Mouse (Mus musculus) kidney, embryonic 15.5 days (tissue): ENCODE results near the gene Slc35e1. TPM values are rescaled to one million over a fixed set of nuclear protein-coding genes. Genes with fewer than 3 reads are reported as not detected.

Source experiments
- ATAC-seq: fragments of 200-750 bp; cut with Nextera tagmentation; replicated peaks from 2 replicates; pipeline ENCODE4 v1.8.0; 2017; ENCODE audit warnings: moderate TSS enrichment; ENCODE audit not compliant: low FRiP score
- H3K27ac ChIP-seq: fragments of 300-500 bp; sonication (generic); 2 replicates; pipeline ENCODE4 v1.5.1; 2015; ENCODE audit warnings: mild to moderate bottlenecking, inconsistent platforms
- H3K27me3 ChIP-seq: fragments of 300-500 bp; sonication (generic); 2 replicates; pipeline ENCODE4 v1.6.1; 2015; ENCODE audit warnings: inconsistent platforms
- H3K36me3 ChIP-seq: fragments of 300-500 bp; sonication (generic); 2 replicates; pipeline ENCODE4 v1.6.1; 2015; ENCODE audit warnings: inconsistent platforms
- H3K4me1 ChIP-seq: fragments of 300-500 bp; sonication (generic); 2 replicates; pipeline ENCODE4 v1.6.1; 2015; ENCODE audit warnings: inconsistent platforms
- H3K4me2 ChIP-seq: fragments of 300-500 bp; sonication (generic); 2 replicates; pipeline ENCODE4 v1.6.1; 2015; ENCODE audit warnings: moderate library complexity, mild to moderate bottlenecking, inconsistent platforms
- H3K4me3 ChIP-seq: fragments of 300-500 bp; sonication (generic); replicated peaks from 2 replicates; pipeline ENCODE4 v1.5.1; 2015; ENCODE audit warnings: mild to moderate bottlenecking, inconsistent platforms
- H3K9ac ChIP-seq: fragments of 300-500 bp; sonication (generic); 2 replicates; pipeline ENCODE4 v1.6.1; 2015; ENCODE audit warnings: mild to moderate bottlenecking, inconsistent platforms
- H3K9me3 ChIP-seq: fragments of 300-500 bp; sonication (generic); replicated peaks from 2 replicates; pipeline ENCODE4 v1.6.1; 2016; ENCODE audit warnings: inconsistent platforms
- WGBS: fragments of 180-500 bp; shearing (Covaris S2); methylation state at CpG from one replicate; pipeline ENCODE4 v1.1.7; 2015; ENCODE audit warnings: mixed read lengths; 5-methylcytosine and 5-hydroxymethylcytosine counted together
- polyA plus RNA-seq: library from polyadenylated mRNA; unstranded; fragments of >200 nt; fragmentation: Nextera tagmentation; extraction: Ambion mirVana; gene quantifications from 2 replicates; pipeline ENCODE4 v1.2.1, GENCODE M21; 2015

Gene Slc35e1
- 18.9 and 21.5 TPM in 2 replicates for polyA plus RNA-seq

GRCm38 (mm10) chr8:72491680-72492621 is at the start of gene Slc35e1:
Gene Slc35e1, minus strand, starts transcription at chr8:72492614.
- peak within 1 kb of the TSS; percentile 63 for H3K4me3 ChIP-seq
- no peaks in the 10 kb centered on the region for H3K9me3 ChIP-seq
- peak within 1 kb of the TSS; percentile 78 for H3K9ac ChIP-seq
- H3K36me3 ChIP-seq = peaks cover 63% of the 10 kb centered on the region
- no peaks in the 10 kb centered on the region for H3K27me3 ChIP-seq
- peaks cover 32% of the 10 kb centered on the region for H3K4me1 ChIP-seq
- peak; percentile 6; the same call in 1 of the 2 replicates for ATAC-seq
- H3K27ac ChIP-seq = peak within 1 kb of the TSS; percentile 83
- H3K4me2 ChIP-seq = peak within 1 kb of the TSS; percentile 90
- WGBS = under 1% methylated on average over 79 of the region's 98 CpGs

- no peak for ATAC-seq
These were observed 46.8 kb upstream of the Slc35e1 start for GRCm38 (mm10) chr8:72539234-72539633.

GRCm38 (mm10) chr8:72534888-72535287 is 42.5 kb upstream of the Slc35e1 start:
- Histone ChIP-seq H3K4me3 (no peak overlapping the region), H3K27me3 (no peaks in the 10 kb centered on the region), H3K9ac (no peak overlapping the region), H3K27ac (no peak overlapping the region), H3K36me3 (no peaks in the 10 kb centered on the region), H3K4me2 (no peak overlapping the region), H3K9me3 (no peaks in the 10 kb centered on the region), H3K4me1 (no peaks in the 10 kb centered on the region)
- 95% methylated on average over 3 of the region's 3 CpGs for WGBS
- ATAC-seq = no peak

More at GRCm38 (mm10) chr8:72539234-72539633, 46.8 kb upstream of the Slc35e1 start:
- no peak overlapping the region for H3K27ac ChIP-seq
- H3K27me3 ChIP-seq = no peaks in the 10 kb centered on the region
- H3K36me3 ChIP-seq = peaks cover 8% of the 10 kb centered on the region
- H3K9me3 ChIP-seq = no peaks in the 10 kb centered on the region
- H3K4me2 ChIP-seq = no peak overlapping the region
- H3K9ac ChIP-seq = no peak overlapping the region
- H3K4me3 ChIP-seq = no peak overlapping the region
- 0 out of 2 replicates have a peak, but pooled peaks cover 4% of the 10 kb centered on the region for H3K4me1 ChIP-seq

- H3K4me2 ChIP-seq = no peak overlapping the region
- 92% methylated on average over 1 of the region's 1 CpGs for WGBS
- H3K9ac ChIP-seq = no peak overlapping the region
These were observed 39.7 kb upstream of the Slc35e1 start for GRCm38 (mm10) chr8:72532103-72532502.

GRCm38 (mm10) chr8:72521888-72522287 is 29.5 kb upstream of the Slc35e1 start:
- Histone ChIP-seq H3K9me3 (no peaks in the 10 kb centered on the region), H3K27me3 (no peaks in the 10 kb centered on the region), H3K4me1 (no peaks in the 10 kb centered on the region), H3K36me3 (peaks cover 12% of the 10 kb centered on the region), H3K9ac (no peak overlapping the region), H3K4me3 (no peak overlapping the region), H3K4me2 (no peak overlapping the region), H3K27ac (no peak overlapping the region)
- ATAC-seq = no peak

More at GRCm38 (mm10) chr8:72532103-72532502, 39.7 kb upstream of the Slc35e1 start:
- no peak overlapping the region for H3K27ac ChIP-seq
- 0 out of 2 replicates have a peak, but pooled peaks cover under 1% of the 10 kb centered on the region for H3K36me3 ChIP-seq
- no peaks in the 10 kb centered on the region for H3K9me3 ChIP-seq
- no peak for ATAC-seq
- no peak overlapping the region for H3K4me3 ChIP-seq
- H3K4me1 ChIP-seq = no peaks in the 10 kb centered on the region
- H3K27me3 ChIP-seq = no peaks in the 10 kb centered on the region

GRCm38 (mm10) chr8:72517421-72517988 is 25.1 kb upstream of the Slc35e1 start:
- Histone ChIP-seq H3K27me3 (no peaks in the 10 kb centered on the region), H3K4me1 (no peaks in the 10 kb centered on the region), H3K9ac (no peak overlapping the region), H3K36me3 (no peaks in the 10 kb centered on the region), H3K4me2 (no peak overlapping the region), H3K9me3 (no peaks in the 10 kb centered on the region), H3K27ac (no peak overlapping the region), H3K4me3 (no peak overlapping the region)
- no peak for ATAC-seq
- WGBS = 65% methylated on average over 7 of the region's 7 CpGs

- H3K27ac ChIP-seq = no peak overlapping the region
- ATAC-seq = no peak
- no peak overlapping the region for H3K9ac ChIP-seq
- no peaks in the 10 kb centered on the region for H3K9me3 ChIP-seq
- H3K4me1 ChIP-seq = no peaks in the 10 kb centered on the region
- no peaks in the 10 kb centered on the region for H3K27me3 ChIP-seq
- 72% methylated on average over 1 of the region's 1 CpGs for WGBS
- H3K4me2 ChIP-seq = no peak overlapping the region
- H3K36me3 ChIP-seq = no peaks in the 10 kb centered on the region
- no peak overlapping the region for H3K4me3 ChIP-seq
These were observed 20.7 kb upstream of the Slc35e1 start for GRCm38 (mm10) chr8:72513158-72513557.

- no peak for ATAC-seq
- no peak overlapping the region for H3K27ac ChIP-seq
- no peak overlapping the region for H3K4me2 ChIP-seq
- H3K4me1 ChIP-seq = no peaks in the 10 kb centered on the region
- H3K9ac ChIP-seq = no peak overlapping the region
- no peaks in the 10 kb centered on the region for H3K27me3 ChIP-seq
- 82% methylated on average over 1 of the region's 1 CpGs for WGBS
- H3K9me3 ChIP-seq = no peaks in the 10 kb centered on the region
- no peak overlapping the region for H3K4me3 ChIP-seq
- H3K36me3 ChIP-seq = no peaks in the 10 kb centered on the region
These were observed 20.2 kb upstream of the Slc35e1 start for GRCm38 (mm10) chr8:72512648-72513047.

GRCm38 (mm10) chr8:72507505-72507904 is 15.1 kb upstream of the Slc35e1 start:
- no peak overlapping the region for H3K4me3 ChIP-seq
- H3K4me1 ChIP-seq = no peaks in the 10 kb centered on the region
- H3K27ac ChIP-seq = no peak overlapping the region
- H3K4me2 ChIP-seq = no peak overlapping the region
- H3K9me3 ChIP-seq = no peaks in the 10 kb centered on the region
- no peak overlapping the region for H3K9ac ChIP-seq
- no peak for ATAC-seq
- no peaks in the 10 kb centered on the region for H3K27me3 ChIP-seq
- H3K36me3 ChIP-seq = peaks cover 5% of the 10 kb centered on the region; the same call in 1 of the 2 replicates
- WGBS = 88% methylated on average over 1 of the region's 1 CpGs

GRCm38 (mm10) chr8:72504637-72505314 is 12.4 kb upstream of the Slc35e1 start:
- Histone ChIP-seq H3K9ac (no peak overlapping the region), H3K27me3 (no peaks in the 10 kb centered on the region), H3K36me3 (peaks cover 6% of the 10 kb centered on the region; the same call in 1 of the 2 replicates), H3K27ac (no peak overlapping the region), H3K4me1 (no peaks in the 10 kb centered on the region), H3K4me3 (no peak overlapping the region), H3K4me2 (no peak overlapping the region), H3K9me3 (no peaks in the 10 kb centered on the region)
- ATAC-seq = no peak

GRCm38 (mm10) chr8:72504137-72504536 is 11.7 kb upstream of the Slc35e1 start:
- H3K4me1 ChIP-seq = no peaks in the 10 kb centered on the region
- H3K4me3 ChIP-seq = no peak overlapping the region
- peaks cover 6% of the 10 kb centered on the region for H3K36me3 ChIP-seq
- no peak overlapping the region for H3K4me2 ChIP-seq
- H3K9me3 ChIP-seq = no peaks in the 10 kb centered on the region
- ATAC-seq = no peak
- no peaks in the 10 kb centered on the region for H3K27me3 ChIP-seq
- no peak overlapping the region for H3K9ac ChIP-seq
- H3K27ac ChIP-seq = no peak overlapping the region

GRCm38 (mm10) chr8:72500521-72500931 is 8.1 kb upstream of the Slc35e1 start:
- Histone ChIP-seq H3K27me3 (no peaks in the 10 kb centered on the region), H3K27ac (no peak overlapping the region), H3K36me3 (peaks cover 32% of the 10 kb centered on the region), H3K4me3 (no peak overlapping the region), H3K9ac (no peak overlapping the region), H3K4me1 (no peaks in the 10 kb centered on the region), H3K4me2 (no peak overlapping the region), H3K9me3 (no peaks in the 10 kb centered on the region)
- no peak for ATAC-seq
- 96% methylated on average over 1 of the region's 1 CpGs for WGBS
